Mouse (Mus musculus): ENCODE data around the gene Qtrt1. TPM values are rescaled to one million over a fixed set of nuclear protein-coding genes. Genes with fewer than 3 reads are reported as not detected.

Qtrt1 gene
- polyA plus RNA-seq, 1 experiment from 2014 or later, result 54.0 TPM

GRCm38 (mm10) chr9:21439914-21440313 is 28.3 kb downstream of the Qtrt1 start:
- Histone ChIP-seq H3K4me1 (replicated peaks) (peaks cover 12% of the 10 kb centered on the region), H3K36me3 (peaks cover 4% of the 10 kb centered on the region; the same call in 1 of the 2 replicates), H3K27me3 (no peaks in the 10 kb centered on the region), H3K4me2 (no peak overlapping the region), H3K4me3 (no peak overlapping the region), H3K27ac (no peak overlapping the region), H3K9me3 (no peaks in the 10 kb centered on the region), H3K9ac (no peak overlapping the region)
- 96% methylated on average over 2 of the region's 2 CpGs for WGBS
- no peak for ATAC-seq (ENCODE audit: low FRiP score)

- no peaks in the 10 kb centered on the region for H3K27me3 ChIP-seq
- H3K4me1 ChIP-seq (replicated peaks), result peaks cover 9% of the 10 kb centered on the region
- peaks cover 6% of the 10 kb centered on the region for H3K36me3 ChIP-seq
- no peaks in the 10 kb centered on the region for H3K9me3 ChIP-seq
- H3K4me2 ChIP-seq, result no peak overlapping the region
- ATAC-seq (ENCODE audit: low FRiP score), result no peak
- no peak overlapping the region for H3K4me3 ChIP-seq
- no peak overlapping the region for H3K9ac ChIP-seq
- H3K27ac ChIP-seq, result no peak overlapping the region
Measured at GRCm38 (mm10) chr9:21440387-21440786, 28.8 kb downstream of the Qtrt1 start.

- WGBS, result 96% methylated on average over 8 of the region's 8 CpGs
Measured at GRCm38 (mm10) chr9:21443853-21444252, 32.2 kb downstream of the Qtrt1 start.

GRCm38 (mm10) chr9:21444574-21444973 is 32.9 kb downstream of the Qtrt1 start:
- Histone ChIP-seq H3K4me3 (no peak overlapping the region), H3K9me3 (no peaks in the 10 kb centered on the region), H3K4me2 (no peak overlapping the region), H3K36me3 (peaks cover 9% of the 10 kb centered on the region), H3K27ac (no peak overlapping the region), H3K9ac (no peak overlapping the region), H3K4me1 (replicated peaks) (no peaks in the 10 kb centered on the region), H3K27me3 (no peaks in the 10 kb centered on the region)
- no peak for ATAC-seq (ENCODE audit: low FRiP score)
- WGBS, result 92% methylated on average over 4 of the region's 4 CpGs

More at GRCm38 (mm10) chr9:21443853-21444252, 32.2 kb downstream of the Qtrt1 start:
- H3K4me1 ChIP-seq (replicated peaks), result no peaks in the 10 kb centered on the region; the same call in 1 of the 2 replicates
- no peak overlapping the region for H3K27ac ChIP-seq
- H3K36me3 ChIP-seq, result peaks cover 9% of the 10 kb centered on the region
- no peak for ATAC-seq (ENCODE audit: low FRiP score)
- H3K27me3 ChIP-seq, result no peaks in the 10 kb centered on the region
- H3K9me3 ChIP-seq, result no peaks in the 10 kb centered on the region
- no peak overlapping the region for H3K4me3 ChIP-seq
- no peak overlapping the region for H3K9ac ChIP-seq
- no peak overlapping the region for H3K4me2 ChIP-seq

- WGBS, result 94% methylated on average over 6 of the region's 6 CpGs
- Histone ChIP-seq H3K4me2 (no peak overlapping the region), H3K27me3 (no peaks in the 10 kb centered on the region), H3K4me1 (replicated peaks) (no peaks in the 10 kb centered on the region), H3K4me3 (no peak overlapping the region), H3K27ac (no peak overlapping the region), H3K36me3 (peaks cover 15% of the 10 kb centered on the region), H3K9me3 (no peaks in the 10 kb centered on the region), H3K9ac (no peak overlapping the region)
- ATAC-seq (ENCODE audit: low FRiP score), result no peak
Measured at GRCm38 (mm10) chr9:21445081-21445744, 33.6 kb downstream of the Qtrt1 start.

GRCm38 (mm10) chr9:21447778-21448177 is 36.1 kb downstream of the Qtrt1 start:
- WGBS, result 92% methylated on average over 2 of the region's 2 CpGs
- peaks cover 15% of the 10 kb centered on the region for H3K36me3 ChIP-seq
- no peak overlapping the region for H3K4me3 ChIP-seq
- peaks cover 9% of the 10 kb centered on the region for H3K4me1 ChIP-seq (replicated peaks)
- no peaks in the 10 kb centered on the region for H3K27me3 ChIP-seq
- no peak overlapping the region for H3K4me2 ChIP-seq
- H3K9me3 ChIP-seq, result no peaks in the 10 kb centered on the region
- no peak for ATAC-seq (ENCODE audit: low FRiP score)
- H3K9ac ChIP-seq, result no peak overlapping the region
- H3K27ac ChIP-seq, result no peak overlapping the region

GRCm38 (mm10) chr9:21449710-21450109 is 38.1 kb downstream of the Qtrt1 start:
- H3K4me1 ChIP-seq (replicated peaks), result peaks cover 9% of the 10 kb centered on the region
- 92% methylated on average over 2 of the region's 2 CpGs for WGBS
- H3K9ac ChIP-seq, result no peak overlapping the region
- no peak overlapping the region for H3K4me2 ChIP-seq
- no peak overlapping the region for H3K4me3 ChIP-seq
- H3K27ac ChIP-seq, result no peak overlapping the region
- H3K27me3 ChIP-seq, result no peaks in the 10 kb centered on the region
- ATAC-seq (ENCODE audit: low FRiP score), result no peak
- H3K36me3 ChIP-seq, result peaks cover 12% of the 10 kb centered on the region
- H3K9me3 ChIP-seq, result no peaks in the 10 kb centered on the region

- Histone ChIP-seq H3K4me3 (no peak overlapping the region), H3K4me2 (no peak overlapping the region), H3K9ac (no peak overlapping the region), H3K36me3 (peaks cover 10% of the 10 kb centered on the region; the same call in 1 of the 2 replicates), H3K27me3 (no peaks in the 10 kb centered on the region), H3K4me1 (replicated peaks) (peaks cover 9% of the 10 kb centered on the region), H3K9me3 (no peaks in the 10 kb centered on the region), H3K27ac (no peak overlapping the region)
- no peak for ATAC-seq (ENCODE audit: low FRiP score)
- WGBS, result 83% methylated on average over 3 of the region's 3 CpGs
Measured at GRCm38 (mm10) chr9:21450270-21450669, 38.6 kb downstream of the Qtrt1 start.

- 93% methylated on average over 8 of the region's 8 CpGs for WGBS
- H3K9ac ChIP-seq, result no peak overlapping the region
- H3K9me3 ChIP-seq, result no peaks in the 10 kb centered on the region
- H3K27ac ChIP-seq, result no peak overlapping the region
- H3K4me2 ChIP-seq, result no peak overlapping the region
- H3K4me3 ChIP-seq, result no peak overlapping the region
- peaks cover 9% of the 10 kb centered on the region for H3K4me1 ChIP-seq (replicated peaks)
- no peak for ATAC-seq (ENCODE audit: low FRiP score)
- H3K36me3 ChIP-seq, result peaks cover 6% of the 10 kb centered on the region; the same call in 1 of the 2 replicates
- no peaks in the 10 kb centered on the region for H3K27me3 ChIP-seq
Measured at GRCm38 (mm10) chr9:21451391-21451790, 39.8 kb downstream of the Qtrt1 start.

GRCm38 (mm10) chr9:21451870-21452269 is 40.2 kb downstream of the Qtrt1 start:
- peaks cover 9% of the 10 kb centered on the region for H3K4me1 ChIP-seq (replicated peaks)
- H3K9ac ChIP-seq, result no peak overlapping the region
- no peaks in the 10 kb centered on the region for H3K27me3 ChIP-seq
- no peaks in the 10 kb centered on the region for H3K9me3 ChIP-seq
- no peak overlapping the region for H3K4me2 ChIP-seq
- H3K4me3 ChIP-seq, result no peak overlapping the region
- H3K27ac ChIP-seq, result no peak overlapping the region
- WGBS, result 93% methylated on average over 8 of the region's 8 CpGs
- peaks cover 6% of the 10 kb centered on the region; the same call in 1 of the 2 replicates for H3K36me3 ChIP-seq
- ATAC-seq (ENCODE audit: low FRiP score), result no peak

- 91% methylated on average over 7 of the region's 7 CpGs for WGBS
- no peak for ATAC-seq (ENCODE audit: low FRiP score)
Measured at GRCm38 (mm10) chr9:21453003-21453402, 41.4 kb downstream of the Qtrt1 start.

GRCm38 (mm10) chr9:21453459-21453858 is 41.8 kb downstream of the Qtrt1 start:
- no peaks in the 10 kb centered on the region for H3K27me3 ChIP-seq
- 89% methylated on average over 2 of the region's 2 CpGs for WGBS
- no peak for ATAC-seq (ENCODE audit: low FRiP score)
- H3K27ac ChIP-seq, result no peak overlapping the region
- no peak overlapping the region for H3K4me2 ChIP-seq
- H3K9me3 ChIP-seq, result no peaks in the 10 kb centered on the region
- no peak overlapping the region for H3K9ac ChIP-seq
- H3K4me3 ChIP-seq, result no peak overlapping the region
- H3K36me3 ChIP-seq, result peaks cover 10% of the 10 kb centered on the region
- H3K4me1 ChIP-seq (replicated peaks), result peaks cover 9% of the 10 kb centered on the region

More at GRCm38 (mm10) chr9:21453003-21453402, 41.4 kb downstream of the Qtrt1 start:
- Histone ChIP-seq H3K27me3 (no peaks in the 10 kb centered on the region), H3K9me3 (no peaks in the 10 kb centered on the region), H3K9ac (no peak overlapping the region), H3K4me3 (no peak overlapping the region), H3K36me3 (peaks cover 6% of the 10 kb centered on the region; the same call in 1 of the 2 replicates), H3K4me1 (replicated peaks) (peaks cover 9% of the 10 kb centered on the region), H3K4me2 (no peak overlapping the region), H3K27ac (no peak overlapping the region)

GRCm38 (mm10) chr9:21454556-21454955 is 42.9 kb downstream of the Qtrt1 start:
- Histone ChIP-seq H3K4me3 (no peak overlapping the region), H3K9ac (no peak overlapping the region), H3K27me3 (no peaks in the 10 kb centered on the region), H3K4me2 (no peak overlapping the region), H3K9me3 (no peaks in the 10 kb centered on the region), H3K36me3 (peaks cover 21% of the 10 kb centered on the region), H3K27ac (no peak overlapping the region), H3K4me1 (replicated peaks) (peaks cover 9% of the 10 kb centered on the region)
- 75% methylated on average over 4 of the region's 4 CpGs for WGBS
- ATAC-seq (ENCODE audit: low FRiP score), result no peak
